Mouse (Mus musculus): Measurements from ENCODE around the gene Efhd2. TPM values are rescaled to one million over a fixed set of nuclear protein-coding genes. Genes with fewer than 3 reads are reported as not detected.

Efhd2 gene
- polyA plus RNA-seq, 1 experiment from 2014 or later, result 97.5 TPM

DNA sequence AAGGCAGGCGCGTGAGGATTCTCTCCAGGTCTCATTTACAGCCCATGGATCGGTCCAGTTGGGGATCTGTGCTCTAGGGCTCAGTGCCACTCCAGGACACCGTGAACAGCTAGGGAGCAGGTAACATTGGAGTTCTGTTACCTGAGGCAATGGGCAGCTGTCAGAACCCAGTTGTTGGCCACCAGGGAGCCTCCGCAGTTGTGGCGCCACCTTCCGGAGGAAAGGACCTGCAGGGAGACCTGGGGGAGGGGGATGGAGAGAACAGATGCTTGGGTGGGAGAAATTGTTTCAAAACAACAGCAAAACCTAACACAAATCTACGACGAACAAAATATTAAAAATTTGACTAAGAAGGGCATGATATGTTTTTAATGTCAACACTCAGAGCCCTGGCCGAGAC is 52.6 kb downstream of the Efhd2 start:
- Histone ChIP-seq H3K27ac (ENCODE audit: low read length) (no peak overlapping the region), H3K4me2 (ENCODE audit: low read depth, low read length) (no peak overlapping the region), H3K9ac (ENCODE audit: low read length) (no peak overlapping the region), H3K4me3 (ENCODE audit: low read length) (no peak overlapping the region), H3K9me3 (ENCODE audit: control insufficient read depth, low read length) (no peaks in the 10 kb centered on the region), H3K36me3 (ENCODE audit: control insufficient read depth, insufficient read depth, low read length) (no peaks in the 10 kb centered on the region), H3K27me3 (ENCODE audit: control insufficient read depth, insufficient read depth, low read depth, low read length) (no peaks in the 10 kb centered on the region), H3K4me1 (replicated peaks; ENCODE audit: control insufficient read depth, insufficient read depth, low read length) (no peaks in the 10 kb centered on the region)
- 74% methylated on average over 10 of the region's 10 CpGs for WGBS
- ATAC-seq (ENCODE audit: low read depth), result no peak

DNA sequence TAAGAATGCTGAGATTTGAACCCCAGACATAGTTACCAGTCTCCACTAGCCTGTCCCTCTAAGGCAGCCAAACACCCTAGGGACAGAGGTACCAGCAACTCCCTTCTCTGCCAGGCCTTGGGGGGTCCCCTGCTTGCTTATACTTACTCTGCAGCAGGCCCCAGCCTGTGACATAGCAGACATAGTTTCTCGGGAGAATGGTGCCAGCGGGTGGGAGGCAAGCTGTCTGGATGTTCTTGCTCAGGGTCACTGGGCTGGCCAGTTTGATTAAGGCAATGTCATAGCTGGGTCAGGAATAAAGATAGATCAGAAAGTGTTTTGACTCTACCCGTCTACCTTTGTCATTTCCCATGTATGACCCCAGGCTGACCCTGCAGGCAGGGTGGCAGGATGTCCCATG is 53.5 kb downstream of the Efhd2 start:
- Histone ChIP-seq H3K27me3 (ENCODE audit: control insufficient read depth, insufficient read depth, low read depth, low read length) (no peaks in the 10 kb centered on the region), H3K4me3 (ENCODE audit: low read length) (no peak overlapping the region), H3K4me1 (replicated peaks; ENCODE audit: control insufficient read depth, insufficient read depth, low read length) (no peaks in the 10 kb centered on the region), H3K9ac (ENCODE audit: low read length) (no peak overlapping the region), H3K27ac (ENCODE audit: low read length) (no peak overlapping the region), H3K9me3 (ENCODE audit: control insufficient read depth, low read length) (no peaks in the 10 kb centered on the region), H3K4me2 (ENCODE audit: low read depth, low read length) (no peak overlapping the region), H3K36me3 (ENCODE audit: control insufficient read depth, insufficient read depth, low read length) (no peaks in the 10 kb centered on the region)
- no peak for ATAC-seq (ENCODE audit: low read depth)
- 42% methylated on average over 3 of the region's 3 CpGs for WGBS

DNA sequence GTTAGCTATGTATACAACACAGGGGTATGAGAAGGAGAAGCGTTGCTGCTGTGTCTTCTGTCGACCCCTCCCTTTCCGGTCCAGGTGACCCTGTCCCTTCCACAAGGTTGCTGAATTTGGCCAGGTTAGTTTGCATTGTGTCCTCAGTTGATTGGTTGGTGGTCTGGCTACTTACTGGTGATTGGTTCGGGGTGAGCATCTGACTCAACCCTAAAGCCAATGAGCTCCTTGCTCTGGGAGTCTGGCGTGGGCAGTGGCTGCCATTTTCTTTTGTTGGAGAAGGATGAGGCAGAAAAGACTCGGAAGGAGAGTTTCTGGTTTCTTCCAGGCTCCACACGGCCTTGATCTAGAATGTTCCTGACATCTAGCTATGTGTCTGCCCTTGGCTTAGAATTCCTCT is 55.4 kb downstream of the Efhd2 start:
- no peaks in the 10 kb centered on the region for H3K4me1 ChIP-seq (replicated peaks; ENCODE audit: control insufficient read depth, insufficient read depth, low read length)
- no peak overlapping the region for H3K4me3 ChIP-seq (ENCODE audit: low read length)
- ATAC-seq (ENCODE audit: low read depth), result no peak
- no peak overlapping the region for H3K27ac ChIP-seq (ENCODE audit: low read length)
- H3K27me3 ChIP-seq (ENCODE audit: control insufficient read depth, insufficient read depth, low read depth, low read length), result no peaks in the 10 kb centered on the region
- H3K9ac ChIP-seq (ENCODE audit: low read length), result no peak overlapping the region
- no peaks in the 10 kb centered on the region for H3K36me3 ChIP-seq (ENCODE audit: control insufficient read depth, insufficient read depth, low read length)
- 87% methylated on average over 7 of the region's 7 CpGs for WGBS
- no peaks in the 10 kb centered on the region for H3K9me3 ChIP-seq (ENCODE audit: control insufficient read depth, low read length)
- H3K4me2 ChIP-seq (ENCODE audit: low read depth, low read length), result no peak overlapping the region

DNA sequence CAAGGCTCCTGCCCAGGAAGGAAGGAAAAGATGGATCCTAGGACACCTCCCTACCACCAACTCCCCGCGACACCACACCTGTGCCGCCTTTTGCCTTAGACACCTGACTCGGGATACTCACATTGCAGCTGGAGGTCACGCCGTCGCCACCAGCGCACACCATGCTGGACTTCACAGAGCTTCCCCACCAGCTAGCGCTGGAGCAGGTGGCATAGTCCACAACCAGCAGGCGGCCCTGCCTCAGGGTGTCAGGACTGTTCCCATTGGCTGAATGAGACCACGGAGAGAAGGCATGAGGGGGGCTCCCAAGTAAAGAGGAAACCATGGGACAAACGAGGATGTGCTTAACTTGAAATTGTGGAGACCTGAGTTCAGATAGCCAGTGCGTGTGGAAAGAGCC is 55.9 kb downstream of the Efhd2 start:
- ATAC-seq (ENCODE audit: low read depth), result no peak
- Histone ChIP-seq H3K36me3 (ENCODE audit: control insufficient read depth, insufficient read depth, low read length) (no peaks in the 10 kb centered on the region), H3K4me3 (ENCODE audit: low read length) (no peak overlapping the region), H3K27me3 (ENCODE audit: control insufficient read depth, insufficient read depth, low read depth, low read length) (no peaks in the 10 kb centered on the region), H3K4me1 (replicated peaks; ENCODE audit: control insufficient read depth, insufficient read depth, low read length) (no peaks in the 10 kb centered on the region), H3K4me2 (ENCODE audit: low read depth, low read length) (no peak overlapping the region), H3K27ac (ENCODE audit: low read length) (no peak overlapping the region), H3K9ac (ENCODE audit: low read length) (no peak overlapping the region), H3K9me3 (ENCODE audit: control insufficient read depth, low read length) (no peaks in the 10 kb centered on the region)
- 79% methylated on average over 13 of the region's 13 CpGs for WGBS

DNA sequence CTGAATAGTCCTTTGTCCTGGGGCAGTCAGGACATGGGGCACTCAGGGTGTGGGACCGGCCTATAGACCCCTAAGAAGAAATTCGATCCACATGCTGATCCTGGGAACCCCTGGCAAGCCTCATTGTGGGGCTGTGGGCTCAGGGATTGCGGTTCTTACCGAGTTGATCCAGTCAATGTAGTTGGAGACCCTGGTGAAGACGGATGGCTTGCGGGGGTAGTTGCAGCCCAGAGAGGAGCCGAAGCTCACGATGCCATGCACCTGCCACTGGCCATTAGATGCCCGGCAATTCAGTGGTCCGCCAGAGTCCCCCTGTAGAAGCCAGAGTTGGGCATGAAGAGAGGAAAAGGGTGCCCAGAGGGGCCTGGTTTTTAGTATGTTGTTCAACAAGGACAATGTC is 57.0 kb downstream of the Efhd2 start:
- Histone ChIP-seq H3K27ac (ENCODE audit: low read length) (no peak overlapping the region), H3K4me1 (replicated peaks; ENCODE audit: control insufficient read depth, insufficient read depth, low read length) (no peaks in the 10 kb centered on the region), H3K4me2 (ENCODE audit: low read depth, low read length) (no peak overlapping the region), H3K36me3 (ENCODE audit: control insufficient read depth, insufficient read depth, low read length) (peaks cover 3% of the 10 kb centered on the region), H3K4me3 (ENCODE audit: low read length) (no peak overlapping the region), H3K9ac (ENCODE audit: low read length) (no peak overlapping the region), H3K27me3 (ENCODE audit: control insufficient read depth, insufficient read depth, low read depth, low read length) (no peaks in the 10 kb centered on the region), H3K9me3 (ENCODE audit: control insufficient read depth, low read length) (no peaks in the 10 kb centered on the region)
- WGBS, result 76% methylated on average over 10 of the region's 10 CpGs
- no peak for ATAC-seq (ENCODE audit: low read depth)

DNA sequence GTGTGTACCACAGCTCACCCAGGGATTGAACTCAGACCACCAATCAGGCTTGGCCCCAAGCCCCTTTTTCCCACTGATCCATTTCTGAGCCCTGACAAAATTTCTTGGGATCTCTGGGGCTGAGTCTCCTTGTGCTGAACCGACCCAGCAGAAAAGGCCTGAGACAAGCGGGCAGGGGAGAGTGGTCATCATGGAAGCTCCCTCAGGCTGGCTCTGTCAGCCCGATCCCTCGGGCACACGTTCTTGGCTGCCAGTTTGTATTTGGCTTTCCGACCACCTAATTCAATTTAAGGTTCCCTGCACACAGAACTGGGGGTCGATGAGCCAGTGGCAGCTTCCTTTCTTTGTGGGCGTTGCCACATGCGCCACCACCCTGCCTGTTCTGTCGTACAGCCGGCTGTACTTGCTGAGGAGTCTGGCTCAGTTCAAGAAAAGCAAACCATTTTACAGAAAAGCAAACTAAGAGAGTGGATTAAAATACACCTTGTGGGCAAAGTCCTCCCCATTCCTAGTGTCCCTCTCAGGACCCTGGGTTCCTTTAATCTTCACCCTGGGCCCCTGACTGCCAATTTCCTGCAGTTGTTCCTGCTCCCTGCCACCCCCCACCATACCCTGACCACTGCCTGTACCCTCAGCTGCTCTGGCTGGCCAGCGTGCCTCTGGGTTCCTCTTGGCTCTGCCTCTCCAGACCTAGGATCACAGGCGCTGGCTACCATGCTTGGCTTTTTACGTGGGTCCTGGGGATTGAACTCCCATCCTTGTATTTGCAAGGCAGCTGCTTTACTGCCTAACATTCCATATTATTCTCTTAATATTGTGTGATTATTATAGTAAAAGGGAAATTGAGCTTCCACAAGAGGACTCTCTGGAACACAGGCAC is 57.7 kb downstream of the Efhd2 start:
- Histone ChIP-seq H3K27ac (ENCODE audit: low read length) (no peak overlapping the region), H3K4me2 (ENCODE audit: low read depth, low read length) (no peak overlapping the region), H3K27me3 (ENCODE audit: control insufficient read depth, insufficient read depth, low read depth, low read length) (no peaks in the 10 kb centered on the region)

DNA sequence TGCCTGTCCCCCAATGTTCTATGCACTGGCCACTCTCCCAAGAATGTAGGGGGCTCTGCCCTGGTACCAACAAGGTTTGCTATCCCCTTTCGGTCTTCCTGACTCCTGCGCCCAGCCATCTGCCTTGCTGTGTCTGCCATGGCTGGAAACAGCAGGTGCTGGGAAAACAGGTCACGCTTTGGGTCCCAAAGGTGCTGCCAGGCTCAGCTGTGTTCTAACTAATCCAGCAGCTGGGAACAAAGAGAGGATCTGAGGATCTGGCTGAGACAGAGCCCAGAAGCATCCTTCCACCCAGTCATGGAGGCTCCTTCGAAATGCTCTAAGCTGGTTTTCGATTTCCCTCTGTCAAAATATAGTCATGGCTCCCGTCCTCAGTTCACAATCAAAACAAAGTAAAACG is 58.5 kb downstream of the Efhd2 start:
- H3K4me2 ChIP-seq (ENCODE audit: low read depth, low read length), result no peak overlapping the region
- WGBS, result 87% methylated on average over 7 of the region's 7 CpGs
- ATAC-seq (ENCODE audit: low read depth), result no peak
- H3K4me3 ChIP-seq (ENCODE audit: low read length), result no peak overlapping the region
- H3K4me1 ChIP-seq (replicated peaks; ENCODE audit: control insufficient read depth, insufficient read depth, low read length), result no peaks in the 10 kb centered on the region
- H3K36me3 ChIP-seq (ENCODE audit: control insufficient read depth, insufficient read depth, low read length), result peaks cover 14% of the 10 kb centered on the region
- no peak overlapping the region for H3K27ac ChIP-seq (ENCODE audit: low read length)
- no peaks in the 10 kb centered on the region for H3K27me3 ChIP-seq (ENCODE audit: control insufficient read depth, insufficient read depth, low read depth, low read length)
- H3K9me3 ChIP-seq (ENCODE audit: control insufficient read depth, low read length), result no peaks in the 10 kb centered on the region
- H3K9ac ChIP-seq (ENCODE audit: low read length), result no peak overlapping the region

More for the DNA sequence above, 57.7 kb downstream of the Efhd2 start:
- Histone ChIP-seq H3K9me3 (ENCODE audit: control insufficient read depth, low read length) (no peaks in the 10 kb centered on the region), H3K4me3 (ENCODE audit: low read length) (no peak overlapping the region), H3K9ac (ENCODE audit: low read length) (no peak overlapping the region), H3K4me1 (replicated peaks; ENCODE audit: control insufficient read depth, insufficient read depth, low read length) (no peaks in the 10 kb centered on the region), H3K36me3 (ENCODE audit: control insufficient read depth, insufficient read depth, low read length) (peaks cover 10% of the 10 kb centered on the region)
- ATAC-seq (ENCODE audit: low read depth), result no peak
- 66% methylated on average over 14 of the region's 14 CpGs for WGBS

DNA sequence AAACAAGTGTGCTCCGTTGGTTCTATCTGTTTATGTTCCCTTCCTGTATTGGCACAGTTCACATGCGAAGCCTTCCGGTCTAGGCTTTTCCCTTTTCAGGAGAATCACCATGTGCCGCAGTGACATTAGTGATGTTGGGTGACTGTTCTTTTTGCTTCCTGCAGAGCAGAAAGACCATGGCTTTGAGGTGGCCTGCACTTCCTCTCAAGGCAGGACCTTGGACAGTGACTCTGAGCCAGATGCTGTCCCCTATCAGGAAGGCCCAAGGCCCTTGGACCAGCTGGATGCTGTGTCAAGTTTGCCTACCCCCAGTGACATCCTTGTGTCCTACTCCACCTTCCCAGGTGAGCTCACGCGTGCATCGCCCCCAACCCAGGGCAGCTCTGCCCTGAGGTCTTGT is 63.3 kb downstream of the Efhd2 start:
- H3K9ac ChIP-seq (ENCODE audit: low read length), result no peak overlapping the region
- ATAC-seq (ENCODE audit: low read depth), result no peak
- H3K4me3 ChIP-seq (ENCODE audit: low read length), result no peak overlapping the region
- no peaks in the 10 kb centered on the region for H3K4me1 ChIP-seq (replicated peaks; ENCODE audit: control insufficient read depth, insufficient read depth, low read length)
- peaks cover 27% of the 10 kb centered on the region for H3K36me3 ChIP-seq (ENCODE audit: control insufficient read depth, insufficient read depth, low read length)
- H3K9me3 ChIP-seq (ENCODE audit: control insufficient read depth, low read length), result no peaks in the 10 kb centered on the region
- no peaks in the 10 kb centered on the region for H3K27me3 ChIP-seq (ENCODE audit: control insufficient read depth, insufficient read depth, low read depth, low read length)
- no peak overlapping the region for H3K4me2 ChIP-seq (ENCODE audit: low read depth, low read length)
- no peak overlapping the region for H3K27ac ChIP-seq (ENCODE audit: low read length)
- WGBS, result 93% methylated on average over 7 of the region's 7 CpGs

DNA sequence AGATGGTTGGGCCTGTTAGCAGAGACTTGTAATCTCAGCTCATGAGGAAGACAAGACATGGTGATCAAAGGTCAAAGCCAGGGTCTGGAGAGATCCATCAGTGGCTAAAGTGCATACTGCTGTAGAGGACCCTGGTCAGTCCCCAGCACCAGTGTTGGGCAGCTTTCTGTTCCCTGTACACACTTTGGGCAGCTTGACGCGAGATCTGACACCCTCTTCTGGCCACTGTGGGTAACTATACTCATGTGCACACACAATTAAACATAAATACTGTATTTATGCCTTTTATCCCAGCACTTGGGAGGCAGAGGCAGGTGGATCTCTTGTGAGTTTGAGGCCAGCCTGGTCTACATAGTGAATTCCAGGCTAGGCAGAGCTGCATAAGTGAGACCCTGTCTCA is 63.7 kb downstream of the Efhd2 start:
- Histone ChIP-seq H3K4me2 (ENCODE audit: low read depth, low read length) (no peak overlapping the region), H3K4me3 (ENCODE audit: low read length) (no peak overlapping the region), H3K36me3 (ENCODE audit: control insufficient read depth, insufficient read depth, low read length) (peaks cover 28% of the 10 kb centered on the region), H3K9ac (ENCODE audit: low read length) (no peak overlapping the region), H3K27me3 (ENCODE audit: control insufficient read depth, insufficient read depth, low read depth, low read length) (no peaks in the 10 kb centered on the region), H3K4me1 (replicated peaks; ENCODE audit: control insufficient read depth, insufficient read depth, low read length) (no peaks in the 10 kb centered on the region), H3K27ac (ENCODE audit: low read length) (no peak overlapping the region), H3K9me3 (ENCODE audit: control insufficient read depth, low read length) (no peaks in the 10 kb centered on the region)
- WGBS, result 92% methylated on average over 2 of the region's 2 CpGs
- ATAC-seq (ENCODE audit: low read depth), result no peak
